Mouse (Mus musculus): ENCODE measurements around the gene Olfr287. TPM values are rescaled to one million over a fixed set of nuclear protein-coding genes. Genes with fewer than 3 reads are reported as not detected.

The Olfr287 gene
- polyA plus RNA-seq (2016; fragmentation: Nextera tagmentation; extraction: Ambion mirVana), result not detected in 2 replicates

DNA sequence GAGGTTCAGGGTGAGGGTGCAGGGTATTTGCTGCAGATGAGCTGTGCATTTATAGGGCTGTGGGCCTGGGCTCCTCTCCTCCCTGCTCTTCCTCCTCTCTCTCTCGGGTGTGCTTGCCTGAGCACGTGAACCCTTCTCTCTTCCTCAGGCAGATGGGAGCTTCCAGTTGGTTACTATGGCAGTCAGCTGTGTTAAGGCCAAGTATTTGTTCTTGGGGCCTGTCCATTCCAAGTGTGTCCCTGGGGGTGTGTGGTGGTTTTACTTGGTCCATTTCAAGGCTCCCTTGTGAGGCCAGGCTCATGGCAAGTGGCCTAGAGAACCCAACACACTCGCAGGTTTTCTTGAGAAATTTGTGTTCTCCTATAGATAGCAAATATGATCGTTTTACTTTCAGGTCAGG, at the start of gene Olfr287, which contains the start of gene Gm44579:
Gene Olfr287 (minus strand): TSS at position 180 of the 400 bp plus-strand sequence.
Gene Gm44579 (minus strand): TSS at position 101 of the 400 bp plus-strand sequence.
- Histone ChIP-seq H3K4me2 (no peak within 1 kb of the TSS), H3K27me3 (no peaks in the 10 kb centered on the region), H3K36me3 (no peaks in the 10 kb centered on the region), H3K9ac (replicated peaks) (no peak within 1 kb of the TSS), H3K27ac (no peak within 1 kb of the TSS), H3K4me1 (replicated peaks) (no peaks in the 10 kb centered on the region), H3K9me3 (no peaks in the 10 kb centered on the region), H3K4me3 (replicated peaks) (no peak within 1 kb of the TSS)
- WGBS, result 79% methylated on average over 4 of the region's 4 CpGs
- ATAC-seq (ENCODE audit: insufficient number of reproducible peaks, insufficient read depth, low FRiP score, low TSS enrichment, low read depth), result no peak

DNA sequence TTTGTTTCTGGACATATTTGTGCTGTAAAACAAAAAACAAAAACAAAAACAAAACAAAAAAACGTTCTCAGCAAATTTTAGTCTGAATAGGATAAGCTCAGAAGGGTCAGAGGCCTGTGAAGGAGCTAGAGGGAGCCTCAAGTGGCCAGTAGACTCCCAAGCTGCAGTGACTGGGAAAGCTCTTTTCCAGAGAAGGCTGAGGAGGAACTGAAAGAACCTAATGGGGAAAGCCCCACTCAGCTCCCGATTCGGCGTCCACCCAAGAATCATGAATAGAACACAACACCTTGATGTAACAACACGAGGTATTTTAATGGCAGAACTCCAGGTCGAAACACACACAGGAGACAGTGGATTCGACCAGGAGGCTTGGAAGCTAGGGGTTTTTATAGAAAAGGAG, 36.9 kb upstream of the Olfr287 start:
- H3K36me3 ChIP-seq, result no peaks in the 10 kb centered on the region
- no peaks in the 10 kb centered on the region for H3K4me1 ChIP-seq (replicated peaks)
- no peak overlapping the region for H3K4me2 ChIP-seq
- H3K9ac ChIP-seq (replicated peaks), result no peak overlapping the region
- H3K4me3 ChIP-seq (replicated peaks), result no peak overlapping the region
- no peak overlapping the region for H3K27ac ChIP-seq
- WGBS, result 84% methylated on average over 7 of the region's 7 CpGs
- ATAC-seq (ENCODE audit: insufficient number of reproducible peaks, insufficient read depth, low FRiP score, low TSS enrichment, low read depth), result no peak
- H3K27me3 ChIP-seq, result no peaks in the 10 kb centered on the region
- no peaks in the 10 kb centered on the region for H3K9me3 ChIP-seq

DNA sequence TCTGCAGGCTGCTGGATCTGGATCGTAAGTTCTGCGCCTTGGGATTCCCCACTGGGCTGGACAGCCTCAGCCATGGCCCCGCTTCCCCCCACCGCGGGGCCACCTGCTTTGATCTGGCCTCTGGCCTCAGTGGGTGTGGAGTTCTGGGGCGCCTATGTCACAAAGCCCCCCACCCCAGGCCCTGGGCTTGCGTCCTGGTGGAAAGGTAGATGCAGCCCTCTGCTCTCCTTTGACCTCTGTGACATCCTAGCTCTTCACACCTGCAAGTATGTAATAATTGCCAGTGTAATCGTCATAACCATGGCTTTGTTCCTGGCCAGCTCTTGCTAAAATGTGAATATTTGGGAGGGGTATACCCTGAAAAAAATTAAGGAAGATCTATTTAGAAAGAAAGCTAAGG, 36.3 kb upstream of the Olfr287 start, which contains the start of gene H1fnt:
Gene H1fnt (minus strand): TSS at position 101 of the 400 bp plus-strand sequence.
- no peaks in the 10 kb centered on the region for H3K36me3 ChIP-seq

DNA sequence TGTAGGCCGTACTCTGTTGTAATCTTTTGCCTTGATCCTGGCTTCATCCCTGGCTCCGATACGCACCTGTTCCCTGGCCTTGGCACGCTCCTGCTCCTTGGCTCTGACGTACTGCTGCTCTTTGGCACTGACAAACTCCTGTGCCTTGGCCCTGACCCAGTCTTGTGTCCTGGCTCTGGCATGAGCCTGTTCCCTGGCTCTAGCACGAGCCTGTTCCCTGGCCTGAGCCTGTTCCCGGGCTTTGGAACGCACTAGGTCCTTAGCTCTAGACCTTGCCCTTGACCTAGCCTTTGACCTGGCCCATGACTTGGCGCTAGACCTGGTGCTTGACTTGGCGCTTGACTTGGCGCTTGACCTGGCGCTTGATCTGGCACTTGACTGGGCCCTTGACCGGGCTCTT, 35.4 kb upstream of the Olfr287 start:
- Histone ChIP-seq H3K4me3 (replicated peaks) (no peak overlapping the region), H3K4me2 (no peak overlapping the region), H3K27ac (no peak overlapping the region), H3K9me3 (no peaks in the 10 kb centered on the region), H3K4me1 (replicated peaks) (no peaks in the 10 kb centered on the region), H3K9ac (replicated peaks) (no peak overlapping the region), H3K27me3 (no peaks in the 10 kb centered on the region), H3K36me3 (no peaks in the 10 kb centered on the region)
- ATAC-seq (ENCODE audit: insufficient number of reproducible peaks, insufficient read depth, low FRiP score, low TSS enrichment, low read depth), result no peak
- WGBS, result 97% methylated on average over 13 of the region's 13 CpGs

More for the DNA sequence above, 36.3 kb upstream of the Olfr287 start, which contains the start of gene H1fnt:
- Histone ChIP-seq H3K27me3 (no peaks in the 10 kb centered on the region), H3K27ac (no peak within 1 kb of the TSS), H3K4me1 (replicated peaks) (no peaks in the 10 kb centered on the region), H3K4me2 (no peak within 1 kb of the TSS), H3K9ac (replicated peaks) (no peak within 1 kb of the TSS), H3K9me3 (no peaks in the 10 kb centered on the region), H3K4me3 (replicated peaks) (no peak within 1 kb of the TSS)
- WGBS, result 85% methylated on average over 8 of the region's 8 CpGs
- ATAC-seq (ENCODE audit: insufficient number of reproducible peaks, insufficient read depth, low FRiP score, low TSS enrichment, low read depth), result no peak

DNA sequence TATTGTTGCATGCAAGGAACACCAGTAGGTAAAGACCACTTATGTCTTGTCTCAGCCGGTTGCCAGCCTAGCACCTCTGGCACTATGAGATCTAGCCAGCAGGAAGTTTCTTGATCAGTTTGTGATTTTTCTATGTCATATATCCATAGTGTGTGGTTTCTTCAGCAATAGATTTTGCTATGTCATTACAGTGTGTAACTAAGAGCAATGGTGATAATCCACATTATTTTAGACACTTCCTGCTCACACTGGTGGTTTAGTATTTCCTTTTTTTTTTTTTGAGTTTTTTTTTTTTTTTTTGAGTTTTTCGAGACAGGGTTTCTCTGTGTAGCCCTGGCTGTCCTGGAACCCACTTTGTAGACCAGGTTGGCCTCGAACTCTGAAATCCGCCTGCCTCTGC, 14.6 kb upstream of the Olfr287 start:
- no peak overlapping the region for H3K4me3 ChIP-seq (replicated peaks)
- 0 out of 2 replicates have a peak, but pooled peaks cover 4% of the 10 kb centered on the region for H3K27me3 ChIP-seq
- H3K27ac ChIP-seq, result no peak overlapping the region
- H3K4me2 ChIP-seq, result no peak overlapping the region
- no peaks in the 10 kb centered on the region for H3K36me3 ChIP-seq
- no peaks in the 10 kb centered on the region; the same call in 1 of the 2 replicates for H3K9me3 ChIP-seq
- no peaks in the 10 kb centered on the region for H3K4me1 ChIP-seq (replicated peaks)
- no peak overlapping the region for H3K9ac ChIP-seq (replicated peaks)
- WGBS, result 90% methylated on average over 4 of the region's 4 CpGs
- no peak for ATAC-seq (ENCODE audit: insufficient number of reproducible peaks, insufficient read depth, low FRiP score, low TSS enrichment, low read depth)

DNA sequence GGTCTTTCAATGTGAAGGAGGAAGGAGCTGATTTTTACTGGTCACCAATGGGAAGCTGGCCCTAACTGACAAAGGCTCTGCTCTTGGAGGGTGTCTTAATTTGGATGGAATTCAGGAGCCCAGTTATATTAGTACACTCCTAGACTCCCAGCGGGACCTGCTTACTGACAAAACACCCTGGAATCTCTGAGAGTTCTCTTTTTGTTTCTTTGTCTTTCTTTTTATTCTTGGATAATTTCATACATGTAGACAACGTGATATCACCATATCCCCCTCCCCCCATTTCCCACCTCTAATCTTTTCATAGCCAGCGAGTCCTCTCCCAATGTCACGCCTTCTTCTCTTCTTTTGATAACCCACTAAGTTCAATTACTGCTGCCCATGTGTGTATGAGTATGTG, 13.5 kb upstream of the Olfr287 start, which contains the start of gene Olfr286:
Gene Olfr286 (minus strand): TSS at position 101 of the 400 bp plus-strand sequence.
- ATAC-seq (ENCODE audit: insufficient number of reproducible peaks, insufficient read depth, low FRiP score, low TSS enrichment, low read depth), result no peak
- WGBS, result 93% methylated on average over 4 of the region's 4 CpGs
- Histone ChIP-seq H3K4me2 (no peak within 1 kb of the TSS), H3K4me3 (replicated peaks) (no peak within 1 kb of the TSS), H3K9me3 (no peaks in the 10 kb centered on the region), H3K27me3 (0 out of 2 replicates have a peak, but pooled peaks cover 4% of the 10 kb centered on the region), H3K36me3 (no peaks in the 10 kb centered on the region), H3K9ac (replicated peaks) (no peak within 1 kb of the TSS), H3K27ac (no peak within 1 kb of the TSS), H3K4me1 (replicated peaks) (no peaks in the 10 kb centered on the region)

DNA sequence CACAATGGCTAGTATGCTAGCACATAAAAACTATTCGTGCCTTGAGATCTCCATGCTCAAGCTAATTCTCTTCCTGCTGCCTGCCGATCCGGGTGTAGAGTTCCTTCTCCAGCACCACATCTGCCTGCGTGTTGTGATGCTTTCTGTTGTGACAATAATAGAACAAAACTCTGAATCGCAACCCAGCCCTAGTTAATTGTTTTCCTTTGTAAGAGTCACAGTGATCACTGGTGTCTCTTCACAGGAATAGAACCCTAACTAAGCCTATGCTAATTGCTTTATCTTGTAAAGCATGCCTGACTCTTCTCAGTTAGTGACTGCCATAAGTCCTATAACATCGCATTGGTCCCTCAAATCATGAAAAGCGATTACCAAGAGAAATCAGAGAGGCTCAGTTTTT, 5.2 kb upstream of the Olfr287 start:
- Histone ChIP-seq H3K27me3 (no peaks in the 10 kb centered on the region), H3K4me2 (no peak overlapping the region), H3K36me3 (no peaks in the 10 kb centered on the region), H3K27ac (no peak overlapping the region), H3K4me3 (replicated peaks) (no peak overlapping the region), H3K9me3 (no peaks in the 10 kb centered on the region), H3K4me1 (replicated peaks) (no peaks in the 10 kb centered on the region), H3K9ac (replicated peaks) (no peak overlapping the region)
- WGBS, result 74% methylated on average over 7 of the region's 7 CpGs
- no peak for ATAC-seq (ENCODE audit: insufficient number of reproducible peaks, insufficient read depth, low FRiP score, low TSS enrichment, low read depth)

DNA sequence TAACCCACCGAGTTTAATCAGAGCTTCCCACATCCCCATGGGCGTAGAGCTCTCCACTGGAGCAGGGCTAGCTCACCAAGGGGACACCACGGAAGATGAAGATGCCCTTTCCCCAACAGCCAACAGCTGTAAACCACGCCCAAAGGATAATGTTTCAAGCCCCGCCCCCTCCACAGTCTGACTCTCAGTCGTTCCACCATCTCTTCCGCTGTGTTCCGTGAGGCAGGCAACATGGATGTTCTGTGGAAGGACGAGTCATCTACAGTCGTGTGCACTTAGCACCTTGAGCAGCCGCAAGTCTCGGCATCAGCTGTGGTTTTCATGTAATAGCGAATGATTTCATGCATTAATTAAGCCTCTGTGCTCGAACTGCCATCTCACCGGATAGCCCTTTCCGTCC, 4.8 kb upstream of the Olfr287 start:
- WGBS, result 39% methylated on average over 16 of the region's 16 CpGs
- no peak overlapping the region for H3K4me3 ChIP-seq (replicated peaks)
- no peak for ATAC-seq (ENCODE audit: insufficient number of reproducible peaks, insufficient read depth, low FRiP score, low TSS enrichment, low read depth)

DNA sequence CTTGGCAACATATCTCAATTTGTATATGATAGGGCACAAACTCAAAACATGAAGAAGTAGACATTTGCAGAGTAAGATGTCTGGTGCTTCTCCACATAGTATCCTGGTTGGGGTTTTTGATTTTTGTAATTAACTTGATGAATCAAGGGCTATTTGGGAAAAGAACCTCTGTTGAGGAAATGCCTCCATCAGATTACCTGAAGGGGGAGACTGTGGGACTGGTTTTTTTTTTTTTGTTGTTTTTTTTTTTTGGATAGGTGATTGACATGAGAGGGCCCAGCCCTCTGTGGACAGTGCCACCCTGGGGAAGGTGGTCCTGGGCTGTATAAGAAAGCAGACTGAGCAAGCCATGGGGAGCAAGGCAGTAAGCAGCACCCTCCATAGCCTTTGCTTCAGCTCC, 1.5 kb upstream of the Olfr287 start:
- Histone ChIP-seq H3K4me2 (no peak overlapping the region), H3K27ac (no peak overlapping the region), H3K9me3 (no peaks in the 10 kb centered on the region), H3K9ac (replicated peaks) (no peak overlapping the region), H3K27me3 (no peaks in the 10 kb centered on the region), H3K4me3 (replicated peaks) (no peak overlapping the region), H3K36me3 (no peaks in the 10 kb centered on the region), H3K4me1 (replicated peaks) (no peaks in the 10 kb centered on the region)
- ATAC-seq (ENCODE audit: insufficient number of reproducible peaks, insufficient read depth, low FRiP score, low TSS enrichment, low read depth), result no peak

More for the DNA sequence above, 4.8 kb upstream of the Olfr287 start:
- Histone ChIP-seq H3K27me3 (no peaks in the 10 kb centered on the region), H3K4me1 (replicated peaks) (no peaks in the 10 kb centered on the region), H3K9me3 (no peaks in the 10 kb centered on the region), H3K27ac (no peak overlapping the region), H3K36me3 (no peaks in the 10 kb centered on the region), H3K9ac (replicated peaks) (no peak overlapping the region), H3K4me2 (no peak overlapping the region; the same call in 1 of the 2 replicates)

DNA sequence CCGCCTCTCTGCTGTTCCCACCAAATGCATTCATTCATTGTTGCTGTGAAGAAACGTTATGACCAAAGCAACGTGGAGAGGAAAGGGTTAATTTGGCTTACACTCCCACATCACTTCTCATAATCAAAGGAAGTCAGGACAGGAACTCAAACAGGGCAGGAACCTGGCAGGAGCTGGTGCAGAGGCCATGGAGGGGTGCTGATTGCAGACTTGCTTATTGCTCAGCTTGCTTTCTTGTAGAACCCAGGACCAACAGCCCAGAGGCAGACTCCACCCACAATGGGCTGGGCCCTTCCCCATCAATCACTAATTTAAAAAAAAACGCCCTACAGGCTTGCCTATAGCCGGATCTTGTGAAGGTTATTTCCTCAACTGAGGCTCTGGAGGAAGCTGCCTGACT, 6.7 kb downstream of the Olfr287 start:
- Histone ChIP-seq H3K27ac (no peak overlapping the region), H3K4me3 (replicated peaks) (no peak overlapping the region), H3K9ac (replicated peaks) (no peak overlapping the region), H3K9me3 (no peaks in the 10 kb centered on the region), H3K27me3 (no peaks in the 10 kb centered on the region), H3K36me3 (no peaks in the 10 kb centered on the region), H3K4me2 (no peak overlapping the region), H3K4me1 (replicated peaks) (no peaks in the 10 kb centered on the region)
- 64% methylated on average over 5 of the region's 5 CpGs for whole genome bisulfite sequencing
- ATAC-seq (ENCODE audit: insufficient number of reproducible peaks, insufficient read depth, low FRiP score, low TSS enrichment, low read depth), result no peak

DNA sequence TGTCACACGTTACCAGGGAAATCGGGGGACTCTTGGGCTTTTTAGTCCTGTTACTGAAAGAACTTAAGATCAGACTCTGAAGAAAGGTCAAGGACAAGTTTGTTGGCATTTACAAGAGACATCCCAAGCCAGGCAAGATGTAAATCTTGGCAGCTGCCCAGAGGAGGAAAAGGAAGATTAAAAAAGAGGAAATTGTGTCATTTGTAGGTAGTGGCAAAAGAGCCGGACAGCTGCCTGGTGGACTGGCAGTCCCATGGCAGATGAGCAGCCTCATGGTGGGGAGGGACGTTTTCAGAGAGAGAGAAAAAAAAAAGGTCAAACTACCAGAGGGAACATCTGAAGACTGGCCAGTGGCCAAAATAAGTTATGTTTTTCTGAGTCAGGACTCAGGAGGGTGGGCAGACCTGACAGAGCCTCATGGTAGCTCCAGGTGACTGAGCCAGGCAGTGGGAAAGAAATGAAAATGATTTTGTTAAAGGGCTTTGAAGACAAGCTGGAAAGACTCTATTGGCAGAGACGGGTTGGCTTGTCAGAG, 7.5 kb downstream of the Olfr287 start:
- no peak for ATAC-seq (ENCODE audit: insufficient number of reproducible peaks, insufficient read depth, low FRiP score, low TSS enrichment, low read depth)
- no peak overlapping the region for H3K9ac ChIP-seq (replicated peaks)
- H3K4me2 ChIP-seq, result no peak overlapping the region
- H3K9me3 ChIP-seq, result no peaks in the 10 kb centered on the region
- H3K27ac ChIP-seq, result no peak overlapping the region
- H3K36me3 ChIP-seq, result no peaks in the 10 kb centered on the region
- 87% methylated on average over 5 of the region's 5 CpGs for WGBS
- no peak overlapping the region for H3K4me3 ChIP-seq (replicated peaks)
- H3K4me1 ChIP-seq (replicated peaks), result no peaks in the 10 kb centered on the region
- H3K27me3 ChIP-seq, result no peaks in the 10 kb centered on the region

DNA sequence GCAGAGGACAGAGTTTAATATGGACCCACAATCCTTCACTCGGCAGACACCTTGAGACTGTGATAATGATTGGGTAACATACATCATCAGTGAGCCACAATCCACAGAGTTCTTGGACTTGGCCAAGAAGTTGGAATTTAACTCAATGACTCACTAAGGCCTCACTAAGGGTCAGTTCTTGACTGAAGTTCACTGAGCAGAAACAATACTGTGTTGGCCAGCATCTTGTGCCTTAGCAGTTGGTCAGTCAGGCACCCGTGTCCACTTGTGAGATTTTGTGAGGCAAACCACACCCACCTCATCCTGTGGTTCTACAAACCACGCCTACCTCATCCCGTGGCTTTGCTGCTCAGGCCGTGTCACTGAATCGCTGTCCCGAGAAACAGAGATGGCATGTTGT, 11.2 kb downstream of the Olfr287 start:
- Histone ChIP-seq H3K4me1 (replicated peaks) (no peaks in the 10 kb centered on the region), H3K4me2 (no peak overlapping the region), H3K36me3 (no peaks in the 10 kb centered on the region), H3K9me3 (no peaks in the 10 kb centered on the region), H3K9ac (replicated peaks) (no peak overlapping the region), H3K27me3 (no peaks in the 10 kb centered on the region; the same call in 1 of the 2 replicates), H3K4me3 (replicated peaks) (no peak overlapping the region), H3K27ac (no peak overlapping the region)
- no peak for ATAC-seq (ENCODE audit: insufficient number of reproducible peaks, insufficient read depth, low FRiP score, low TSS enrichment, low read depth)
- 83% methylated on average over 7 of the region's 7 CpGs for WGBS
